Mouse (Mus musculus): ENCODE data around the gene Snn.
"Not testable (repeated sequence)": the region's sequence is repeated elsewhere in the genome, so short reads cannot be mapped to it uniquely, and the experiment has no call there.

Gene Snn

GRCm38 (mm10) chr16:11060645-11061044, at the start of gene Snn:
Gene Snn (plus strand): TSS chr16:11060945.
- DNase-seq (ENCODE audit: low spot score in 2 of 2) = no peak

GRCm38 (mm10) chr16:11011206-11011605, 49.5 kb upstream of the Snn start:
- DNase-seq (ENCODE audit: low spot score in 2 of 2) = no peak

GRCm38 (mm10) chr16:11011939-11012338, 48.8 kb upstream of the Snn start:
- no peak for DNase-seq (ENCODE audit: low spot score in 2 of 2)

GRCm38 (mm10) chr16:11012571-11013463, 47.9 kb upstream of the Snn start:
- DNase-seq (ENCODE audit: low spot score in 2 of 2) = peak; percentile 57 to 74

- DNase-seq (ENCODE audit: low spot score in 2 of 2) = not testable (repeated sequence)
Measured at GRCm38 (mm10) chr16:11013464-11014147, 47.1 kb upstream of the Snn start.

GRCm38 (mm10) chr16:11014407-11014806, 46.3 kb upstream of the Snn start:
- DNase-seq (ENCODE audit: low spot score in 2 of 2) = no peak

GRCm38 (mm10) chr16:11016353-11016752, 44.4 kb upstream of the Snn start:
- no peak for DNase-seq (ENCODE audit: low spot score in 2 of 2)

GRCm38 (mm10) chr16:11017807-11018595, 42.7 kb upstream of the Snn start:
- no peak for DNase-seq (ENCODE audit: low spot score in 2 of 2)

GRCm38 (mm10) chr16:11021403-11022112, 39.2 kb upstream of the Snn start:
- DNase-seq (ENCODE audit: low spot score in 2 of 2) = no peak

- no peak for DNase-seq (ENCODE audit: low spot score in 2 of 2)
Measured at GRCm38 (mm10) chr16:11022113-11022489, 38.6 kb upstream of the Snn start.

GRCm38 (mm10) chr16:11023618-11024017, 37.1 kb upstream of the Snn start:
- DNase-seq (ENCODE audit: low spot score in 2 of 2) = no peak

- DNase-seq (ENCODE audit: low spot score in 2 of 2) = no peak
Measured at GRCm38 (mm10) chr16:11024841-11025240, 35.9 kb upstream of the Snn start.

GRCm38 (mm10) chr16:11028206-11028605, 32.5 kb upstream of the Snn start:
- no peak for DNase-seq (ENCODE audit: low spot score in 2 of 2)

- DNase-seq (ENCODE audit: low spot score in 2 of 2) = no peak
Measured at GRCm38 (mm10) chr16:11030844-11031243, 29.9 kb upstream of the Snn start.

GRCm38 (mm10) chr16:11031320-11031719, 29.4 kb upstream of the Snn start:
- DNase-seq (ENCODE audit: low spot score in 2 of 2) = no peak

- DNase-seq (ENCODE audit: low spot score in 2 of 2) = peak; percentile 59 to 80
Measured at GRCm38 (mm10) chr16:11034193-11034803, 26.4 kb upstream of the Snn start.

GRCm38 (mm10) chr16:11035273-11035672, 25.5 kb upstream of the Snn start:
- no peak for DNase-seq (ENCODE audit: low spot score in 2 of 2)

- peak in 1 of 2 experiments; percentile 61 for DNase-seq (ENCODE audit: low spot score in 2 of 2)
Measured at GRCm38 (mm10) chr16:11035790-11036431, 24.8 kb upstream of the Snn start.

GRCm38 (mm10) chr16:11040603-11041002, 20.1 kb upstream of the Snn start:
- no peak for DNase-seq (ENCODE audit: low spot score in 2 of 2)

- no peak for DNase-seq (ENCODE audit: low spot score in 2 of 2)
Measured at GRCm38 (mm10) chr16:11043239-11043638, 17.5 kb upstream of the Snn start.

GRCm38 (mm10) chr16:11046437-11046836, 14.3 kb upstream of the Snn start:
- DNase-seq (ENCODE audit: low spot score in 2 of 2) = no peak

Measured in frontal cortex, postnatal 10 days (tissue).